Mouse (Mus musculus) lung, adult 18-20 months (tissue): ENCODE results near the gene Tex2.
A peak's percentile ranks its signal among the peaks of the same experiment; 100 is the strongest.

Experiments used
- DNase-seq, 2 experiments: peaks; one replicate each; pipeline ENCODE4 v3.0.0; 2022; ENCODE audit warnings: mixed read lengths in 2 of 2

Gene Tex2

DNA sequence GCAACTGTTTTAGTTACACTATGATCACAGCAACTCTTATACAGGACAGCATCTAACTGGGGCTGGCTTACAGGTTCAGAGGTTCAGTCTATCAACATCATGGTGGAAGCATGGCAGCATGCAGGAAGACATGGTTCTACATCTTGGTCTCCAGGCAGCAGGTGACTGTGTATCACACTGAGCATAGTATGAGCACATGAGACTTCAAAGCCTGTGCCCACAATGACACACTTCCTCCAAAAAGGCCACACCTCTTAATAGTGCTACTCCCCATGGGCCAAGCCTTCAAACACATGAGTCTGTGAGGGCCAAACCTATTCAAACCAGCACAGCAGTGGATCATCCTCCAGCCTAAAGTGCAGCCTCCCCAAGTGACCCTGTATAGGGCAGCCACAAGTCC is 70.8 kb downstream of the Tex2 start:
- DNase-seq = no peak

DNA sequence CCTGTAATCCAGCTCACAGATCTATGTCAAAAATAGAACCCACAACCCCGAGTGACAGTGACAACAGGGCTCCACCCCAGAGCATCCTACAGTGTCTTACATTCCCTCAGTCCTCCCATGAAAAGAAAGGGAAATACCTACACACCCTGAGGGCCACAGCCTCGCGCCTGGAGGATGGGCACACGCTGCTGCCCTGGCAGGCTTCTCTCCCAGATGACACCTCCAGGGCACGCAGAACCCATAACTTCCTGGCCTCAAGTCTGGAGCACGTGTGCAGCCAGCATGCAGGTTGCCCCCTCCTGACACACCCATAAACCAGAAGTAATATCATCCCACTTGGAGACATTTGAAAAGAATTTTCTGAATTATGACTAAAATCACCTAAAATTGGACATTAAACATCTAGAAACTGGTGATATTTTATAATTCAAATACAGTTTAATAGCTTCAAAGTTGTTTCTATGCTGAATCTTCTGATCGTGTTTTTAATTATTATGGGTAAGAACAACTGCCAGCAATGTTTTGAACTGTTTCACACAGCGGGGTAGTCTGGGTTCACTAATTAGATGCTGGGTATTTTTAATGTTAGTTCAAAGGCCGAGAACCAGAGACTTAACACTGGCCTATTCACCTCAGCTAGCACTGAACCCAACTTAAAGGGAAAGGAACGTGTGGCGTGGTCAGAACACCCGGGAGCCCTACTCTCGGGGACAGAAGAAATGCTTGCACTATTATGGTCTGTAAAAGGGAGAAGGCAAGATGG is 72.5 kb downstream of the Tex2 start:
- no peak for DNase-seq

DNA sequence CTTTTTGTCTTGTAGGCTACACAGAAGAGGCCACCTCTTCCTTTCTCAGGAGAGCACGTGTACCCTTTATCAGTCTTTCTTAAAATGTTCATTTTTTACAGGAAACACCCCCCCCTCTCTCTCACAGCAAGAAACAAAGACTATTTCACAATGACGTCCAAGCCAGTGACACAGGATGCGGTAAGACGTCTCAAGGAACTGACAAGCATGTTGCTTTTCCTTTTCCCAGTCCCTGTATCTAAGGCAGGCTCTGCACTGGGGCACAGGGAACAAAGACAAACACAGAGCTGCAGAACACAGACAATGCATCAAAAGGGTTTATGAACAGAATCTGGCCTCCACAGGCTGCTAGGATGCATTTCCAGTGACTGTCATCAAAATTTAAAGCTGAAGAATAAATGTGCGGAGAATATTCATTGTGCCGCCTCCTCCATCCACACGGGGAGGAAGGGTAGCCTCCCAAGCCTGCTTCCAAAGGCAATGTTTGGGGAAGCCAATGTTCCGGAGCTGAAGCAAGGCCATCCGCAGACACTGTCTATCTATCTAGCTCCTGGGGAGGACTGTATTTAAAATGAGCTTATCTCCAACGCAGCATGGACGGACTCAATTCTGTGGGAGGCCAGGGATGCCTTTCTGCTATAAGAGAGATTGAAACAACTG is 76.8 kb downstream of the Tex2 start:
- no peak for DNase-seq

DNA sequence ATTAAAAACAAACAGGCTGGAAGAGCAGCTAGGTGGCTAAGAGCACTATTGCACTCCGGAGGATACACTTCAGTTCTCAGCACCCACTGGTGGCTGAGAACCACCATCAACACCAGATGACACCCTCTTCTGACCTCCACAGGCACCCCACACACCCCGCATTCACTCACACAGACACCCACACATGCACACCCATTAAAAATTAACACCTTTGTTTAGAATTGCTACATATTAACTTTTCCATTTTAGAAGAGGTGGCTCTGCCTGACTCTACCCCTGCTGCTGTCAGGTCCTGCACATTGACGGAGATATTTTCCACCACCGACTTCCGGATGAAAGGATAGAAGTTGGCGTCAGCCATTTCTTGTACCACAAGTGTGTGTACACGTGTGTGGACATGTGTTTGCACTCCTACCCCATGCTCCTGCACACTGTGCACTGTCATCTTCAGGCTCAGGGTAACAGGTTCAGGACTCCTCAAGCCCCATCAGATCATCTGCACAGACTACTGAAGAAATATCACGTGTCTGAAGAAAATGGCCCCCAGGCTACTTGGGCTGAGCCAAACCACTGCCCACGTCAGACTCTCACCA is 77.5 kb downstream of the Tex2 start:
- no peak for DNase-seq

DNA sequence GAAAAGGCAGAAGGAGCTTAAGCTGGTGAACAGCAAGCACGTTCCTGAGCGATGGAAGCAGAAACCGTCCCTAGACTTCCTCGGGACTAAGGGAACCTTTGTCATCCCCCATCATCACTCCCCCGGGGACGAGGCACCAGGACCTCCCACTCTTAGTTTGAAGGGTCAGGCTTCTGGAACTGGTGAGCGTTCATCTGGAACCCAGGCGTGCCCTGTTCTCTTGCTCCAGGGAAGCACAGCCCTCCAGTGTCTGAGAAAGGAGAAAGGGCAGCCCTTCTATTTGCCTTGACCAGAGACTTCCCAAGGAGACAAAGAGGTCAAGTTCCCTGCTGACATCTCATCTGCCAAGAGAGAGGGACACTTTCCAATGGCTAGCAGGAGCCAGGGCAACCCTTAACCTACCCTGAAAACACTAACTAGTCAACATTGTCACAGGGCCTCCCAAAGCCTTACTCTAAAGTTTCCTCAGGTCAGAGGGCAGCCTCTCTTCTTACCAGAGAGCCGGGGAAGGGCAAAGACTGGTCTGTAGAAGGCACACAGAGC is 80.9 kb downstream of the Tex2 start:
- DNase-seq = no peak

DNA sequence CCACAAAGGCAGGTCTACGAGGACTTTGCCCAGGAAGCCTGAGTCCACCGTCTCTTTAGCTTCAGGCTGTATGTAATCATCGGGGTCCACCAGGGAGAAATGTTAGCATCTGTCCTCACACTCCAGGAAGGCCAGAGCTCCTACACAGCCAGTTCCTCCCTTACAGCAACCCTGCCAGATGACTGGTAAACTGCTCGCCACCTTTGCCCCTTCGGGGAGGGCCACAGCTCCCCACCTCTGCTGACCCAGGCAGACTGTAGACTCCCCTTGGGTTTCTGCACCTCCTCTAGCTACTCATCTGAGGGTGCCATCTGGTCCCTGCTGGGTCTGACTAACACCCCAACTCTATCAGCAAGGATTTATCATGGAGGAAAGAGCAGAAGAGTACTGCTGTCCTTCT is 83.4 kb downstream of the Tex2 start:
- DNase-seq = no peak

DNA sequence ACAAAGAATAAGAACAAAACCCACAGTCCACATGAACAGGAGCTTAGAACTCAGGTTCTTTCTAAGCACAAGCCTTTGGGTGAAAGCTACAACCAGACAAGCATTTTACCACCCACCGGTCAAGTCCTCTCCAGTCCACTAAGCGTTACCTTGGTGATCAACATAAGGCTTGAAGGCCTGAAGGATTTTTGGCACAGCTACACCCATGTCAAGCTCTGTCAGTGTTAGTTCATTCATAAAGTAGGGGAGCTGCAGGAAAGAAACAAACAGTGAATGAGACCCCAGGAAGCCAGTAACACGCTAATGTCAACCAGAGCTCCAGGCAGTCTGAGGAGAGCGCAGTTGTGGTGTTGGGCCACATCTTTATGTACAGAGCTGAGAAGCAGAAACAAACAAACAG is 84.1 kb downstream of the Tex2 start:
- DNase-seq = no peak

DNA sequence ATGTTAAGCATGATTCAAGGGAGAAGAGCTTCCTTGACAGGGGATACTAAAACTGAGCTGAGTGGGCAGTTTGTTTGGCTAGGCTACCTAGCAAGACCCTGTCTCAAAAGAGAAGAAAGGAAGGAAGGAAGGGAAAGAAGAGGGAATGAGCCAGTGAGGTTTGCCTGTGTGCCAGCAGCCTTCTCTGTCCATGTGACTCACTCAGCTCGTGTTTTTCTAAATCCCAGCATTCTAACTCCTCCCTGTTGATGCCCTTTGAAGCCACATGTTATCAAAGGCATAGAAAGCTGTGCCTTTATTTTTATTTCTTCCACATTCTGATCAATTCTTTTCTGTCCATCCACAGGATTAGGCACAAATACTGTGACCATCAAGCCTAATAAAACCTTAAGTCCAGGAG is 85.3 kb downstream of the Tex2 start:
- DNase-seq = no peak

DNA sequence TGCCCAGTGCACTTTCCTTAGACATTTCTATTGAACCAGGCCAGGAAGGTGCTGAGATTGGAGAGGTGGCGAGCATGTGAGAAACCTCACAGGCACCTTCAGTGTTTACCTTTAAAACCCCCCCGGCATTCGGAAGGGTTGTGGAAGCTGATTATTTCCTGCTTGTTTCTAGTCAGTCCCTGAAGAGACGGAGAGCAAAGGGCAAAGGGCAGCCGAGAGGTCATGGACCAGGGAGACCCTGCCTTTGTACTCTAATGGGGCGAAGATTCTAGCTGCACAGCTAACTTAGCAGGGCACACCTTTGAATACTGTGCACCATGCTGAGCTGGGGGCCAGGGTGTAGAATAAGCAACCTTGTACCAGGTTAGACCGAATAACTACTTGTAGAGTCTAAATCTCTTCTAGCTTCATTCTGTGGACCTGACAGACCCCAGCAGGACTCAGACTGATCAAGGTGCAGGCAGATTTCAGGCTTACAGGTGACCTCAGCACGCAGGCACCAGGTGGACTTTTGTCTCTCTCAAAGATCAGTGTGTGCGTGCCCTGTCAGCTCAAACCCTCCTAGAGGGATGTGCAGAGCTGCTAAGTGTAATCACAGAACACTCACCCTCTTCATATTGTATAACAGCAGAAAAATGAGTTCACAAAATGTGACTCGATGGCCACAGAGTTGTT is 85.9 kb downstream of the Tex2 start:
- DNase-seq = no peak

DNA sequence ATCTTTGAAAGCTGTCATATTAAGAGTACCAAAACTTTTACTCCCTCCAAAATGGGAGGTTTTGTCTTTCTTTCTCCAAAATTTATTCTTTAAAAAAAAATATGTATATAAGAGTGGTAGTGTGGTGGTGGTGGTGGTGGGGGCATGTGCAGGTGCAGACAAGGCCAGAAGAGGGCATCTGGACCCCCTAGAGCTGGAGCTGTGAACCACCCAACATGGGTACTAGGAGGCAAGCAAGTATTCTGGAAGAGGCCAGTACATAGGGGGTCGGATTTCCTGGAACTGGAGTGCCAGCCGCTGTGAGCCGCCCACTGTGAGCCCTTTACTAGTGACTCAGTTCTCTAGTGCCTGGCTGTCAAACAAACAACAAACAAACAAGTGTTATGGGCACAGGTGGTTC is 90.7 kb downstream of the Tex2 start:
- DNase-seq = no peak

DNA sequence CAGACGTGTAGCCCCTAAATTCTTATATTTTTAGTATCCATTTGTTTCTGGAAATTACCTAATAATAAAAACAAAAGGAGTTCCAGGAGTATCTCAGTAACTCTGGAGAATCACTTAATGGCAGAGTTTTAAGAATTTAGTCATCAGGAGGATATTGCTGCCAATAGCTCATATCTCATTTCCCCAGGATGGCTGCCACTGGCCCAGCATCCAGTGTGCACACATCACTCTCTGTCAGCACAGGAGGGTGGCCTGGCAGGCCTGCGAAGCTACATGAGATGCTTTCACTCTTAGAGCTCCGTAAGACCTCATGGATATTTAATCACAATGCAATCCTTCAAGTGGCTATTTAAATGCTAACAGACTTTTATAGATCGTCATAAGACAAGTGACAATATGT is 91.6 kb downstream of the Tex2 start:
- no peak for DNase-seq

DNA sequence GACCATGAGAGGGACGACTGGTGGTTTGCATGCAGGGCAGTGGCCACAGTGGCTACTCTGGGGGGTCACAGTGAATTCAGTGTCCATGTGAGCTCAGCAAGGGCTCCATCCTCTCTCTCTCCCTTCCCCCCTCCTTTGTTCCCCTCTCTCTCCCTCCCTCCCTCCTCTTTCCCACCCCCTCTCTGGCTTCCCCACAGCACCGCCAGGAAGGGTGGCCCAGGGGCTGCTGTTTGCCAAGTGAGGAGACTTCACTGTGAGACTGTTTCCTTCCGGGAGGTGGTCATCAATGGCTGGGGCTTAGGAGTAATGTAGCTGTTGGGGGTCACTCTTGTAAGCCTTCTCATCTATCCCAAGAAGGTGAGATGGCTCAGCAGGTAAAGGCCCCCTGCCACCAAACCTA is 92.8 kb downstream of the Tex2 start:
- no peak for DNase-seq

DNA sequence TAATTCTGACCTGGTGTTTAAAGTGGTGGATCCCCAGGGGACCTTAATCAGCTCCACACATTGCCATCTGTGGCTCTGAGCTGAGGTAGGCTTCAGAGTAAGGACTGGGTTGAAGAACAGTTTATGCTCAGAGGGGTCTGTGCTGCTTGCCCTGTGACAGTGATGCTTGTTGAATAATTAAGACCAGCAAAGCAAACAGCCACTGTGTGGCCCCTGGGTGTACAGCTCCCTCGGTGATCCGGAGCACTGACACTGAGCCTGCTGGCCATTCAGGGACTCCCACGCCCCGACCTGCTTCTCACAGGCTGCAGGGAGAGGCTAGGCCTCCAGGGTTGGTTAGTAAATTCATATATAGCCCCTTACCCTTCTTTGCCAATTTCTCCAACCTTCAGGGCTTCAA is 93.7 kb downstream of the Tex2 start:
- no peak for DNase-seq

DNA sequence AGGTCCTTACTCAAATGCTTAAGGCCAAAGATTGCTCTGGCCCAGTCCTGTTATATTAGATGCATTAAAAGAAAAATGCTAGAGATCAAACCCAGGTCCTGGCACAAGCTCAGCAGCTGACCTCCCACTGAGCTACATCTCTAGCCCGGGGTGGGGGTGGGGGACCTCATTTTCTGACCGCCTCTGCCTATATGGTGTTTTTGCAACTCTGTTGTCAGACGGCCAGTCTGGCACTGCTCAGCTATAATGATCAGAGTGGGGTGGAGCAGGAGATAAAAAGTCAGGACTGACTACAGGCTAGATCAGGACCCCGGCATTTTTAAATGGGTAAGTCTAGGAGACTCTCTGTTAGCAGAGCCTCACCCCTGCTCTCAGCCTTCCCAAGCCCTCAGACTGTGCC is 94.8 kb downstream of the Tex2 start:
- DNase-seq = no peak

DNA sequence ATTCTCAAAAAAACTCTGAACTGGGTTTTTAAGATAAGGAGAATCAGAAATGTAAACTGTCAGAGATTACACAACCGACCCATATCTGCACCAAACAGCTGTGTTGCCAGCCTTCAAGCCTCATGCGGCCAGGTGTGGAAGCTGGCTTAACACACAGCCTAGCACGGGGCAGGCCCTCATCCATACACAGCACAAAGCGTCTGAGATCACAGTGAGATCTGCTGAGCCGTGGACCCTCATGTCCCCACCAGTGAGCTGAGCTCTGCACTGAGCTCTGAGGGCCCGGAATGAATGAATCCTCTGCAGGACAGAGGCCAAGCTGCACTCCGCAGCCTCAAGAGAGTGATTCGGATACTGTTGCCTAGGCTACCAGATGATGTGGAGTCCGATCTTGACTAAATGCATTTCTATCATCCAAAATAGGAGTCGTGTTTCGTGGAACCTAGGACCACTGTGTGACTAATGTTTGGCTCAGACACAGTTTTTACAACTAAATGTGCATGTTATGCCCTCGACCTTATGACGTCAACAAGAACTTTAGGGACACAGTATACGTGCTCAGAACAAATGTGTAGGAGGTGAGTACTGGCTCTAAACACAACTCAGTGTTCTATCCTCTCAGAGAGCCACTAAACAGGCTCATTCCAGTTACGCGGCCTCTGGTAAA is 98.0 kb downstream of the Tex2 start:
- DNase-seq = no peak

DNA sequence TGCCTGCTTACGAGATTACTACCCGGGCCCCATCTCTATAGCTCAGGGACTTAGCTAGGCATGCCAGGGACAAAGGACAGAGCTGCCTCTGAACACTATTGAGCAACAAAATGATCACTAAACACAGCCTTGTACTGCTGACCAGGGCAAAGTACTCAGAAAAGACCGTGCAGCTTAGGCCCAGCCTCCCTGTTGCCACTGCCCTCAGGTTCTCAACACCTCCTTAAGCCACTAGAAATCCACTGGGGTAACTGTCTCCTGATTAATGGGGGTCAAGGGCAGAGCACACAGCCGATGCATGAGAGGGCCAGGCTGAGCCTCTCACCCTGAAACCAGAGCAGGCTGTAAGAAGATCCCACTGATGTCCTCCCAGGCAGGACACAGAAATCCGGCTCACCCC is 98.8 kb downstream of the Tex2 start:
- no peak for DNase-seq

DNA sequence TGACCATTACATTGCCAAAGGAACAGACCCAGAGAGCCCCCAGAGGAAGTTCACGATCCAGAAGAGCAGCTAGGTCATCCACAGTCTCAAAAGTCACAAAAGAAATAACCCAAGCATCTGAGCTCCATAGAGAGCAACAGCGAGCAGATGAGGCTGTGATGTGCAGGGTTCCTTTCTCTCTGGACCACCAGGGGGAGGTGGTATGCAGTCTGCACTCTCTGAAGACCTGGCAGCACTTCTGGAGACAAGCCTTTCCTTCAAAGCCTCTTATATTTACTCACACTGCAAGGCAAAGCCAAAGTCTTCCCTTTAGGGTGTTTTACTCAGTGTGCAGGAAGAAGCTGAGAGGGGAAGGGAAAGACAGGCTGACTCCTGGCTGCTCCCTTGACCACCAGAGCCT is 100.1 kb downstream of the Tex2 start:
- peak; percentile 42 to 59 for DNase-seq

DNA sequence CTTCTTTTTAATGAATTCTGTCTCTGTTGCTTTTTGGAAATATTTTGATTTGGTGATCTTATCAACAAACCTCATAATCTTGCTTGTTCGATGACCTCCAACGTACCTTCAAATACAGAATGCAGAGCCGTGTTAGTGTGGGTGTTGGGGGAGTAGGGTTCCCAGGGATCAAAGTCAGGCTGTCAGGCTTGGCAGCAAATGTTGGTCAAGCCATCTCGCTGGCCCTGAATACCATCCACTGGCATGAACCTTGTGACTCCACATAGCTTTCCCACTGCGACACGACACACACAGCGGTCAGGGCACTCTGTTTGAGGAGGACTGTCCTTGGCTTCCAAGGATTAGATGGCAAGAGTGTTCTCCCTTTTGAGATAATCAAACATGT is 101.2 kb downstream of the Tex2 start:
- no peak for DNase-seq

DNA sequence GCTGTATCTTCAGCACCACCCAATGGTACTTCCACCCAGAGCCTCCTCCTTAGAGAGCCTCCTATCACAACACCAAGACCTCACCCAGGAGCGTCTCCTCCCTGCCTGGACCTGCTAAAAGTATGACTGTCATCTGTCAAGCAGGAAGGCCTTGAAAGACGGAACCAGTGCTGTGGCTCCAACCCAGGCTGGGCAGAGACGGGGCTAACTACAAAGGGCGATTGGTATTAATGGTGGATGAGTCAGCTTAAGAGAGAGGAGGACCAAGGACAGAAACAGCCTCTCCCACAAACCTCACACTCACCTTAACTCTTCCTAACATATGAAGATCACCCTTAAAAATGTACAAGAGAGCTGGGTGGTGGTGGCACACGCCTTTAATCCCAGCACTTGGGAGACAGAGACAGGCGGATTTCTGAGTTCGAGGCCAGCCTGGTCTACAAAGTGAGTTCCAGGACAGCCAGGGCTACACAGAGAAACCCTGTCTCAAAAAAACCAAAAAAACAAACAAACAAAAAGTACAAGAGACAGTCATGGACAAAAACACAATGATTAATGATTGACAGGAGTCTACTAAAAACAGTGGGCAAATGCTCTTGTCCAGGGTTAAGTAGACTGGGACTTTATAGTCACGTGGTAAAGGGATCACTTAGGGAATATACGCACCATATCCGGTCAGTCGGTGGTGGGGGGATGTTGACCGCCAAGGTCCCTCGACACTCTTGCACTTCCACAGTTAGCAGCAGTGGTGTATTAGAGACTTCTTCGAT is 101.8 kb downstream of the Tex2 start:
- no peak for DNase-seq

DNA sequence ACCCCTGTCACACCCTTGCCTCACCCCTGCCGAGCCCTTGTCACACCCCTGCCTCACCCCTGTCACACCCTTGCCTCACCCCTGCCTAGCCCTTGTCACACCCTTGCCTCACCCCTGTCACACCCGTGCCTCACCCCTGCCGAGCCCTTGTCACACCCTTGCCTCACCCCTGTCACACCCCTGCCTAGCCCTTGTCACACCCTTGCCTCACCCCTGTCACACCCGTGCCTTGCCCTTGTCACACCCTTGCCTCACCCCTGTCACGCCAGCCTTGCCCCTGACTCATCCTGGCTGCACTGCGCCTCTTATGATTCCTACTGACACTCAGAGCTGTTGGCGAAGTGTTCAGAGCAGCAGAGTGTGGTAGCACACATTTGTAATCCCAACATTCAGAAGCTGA is 105.6 kb downstream of the Tex2 start:
- no peak for DNase-seq

DNA sequence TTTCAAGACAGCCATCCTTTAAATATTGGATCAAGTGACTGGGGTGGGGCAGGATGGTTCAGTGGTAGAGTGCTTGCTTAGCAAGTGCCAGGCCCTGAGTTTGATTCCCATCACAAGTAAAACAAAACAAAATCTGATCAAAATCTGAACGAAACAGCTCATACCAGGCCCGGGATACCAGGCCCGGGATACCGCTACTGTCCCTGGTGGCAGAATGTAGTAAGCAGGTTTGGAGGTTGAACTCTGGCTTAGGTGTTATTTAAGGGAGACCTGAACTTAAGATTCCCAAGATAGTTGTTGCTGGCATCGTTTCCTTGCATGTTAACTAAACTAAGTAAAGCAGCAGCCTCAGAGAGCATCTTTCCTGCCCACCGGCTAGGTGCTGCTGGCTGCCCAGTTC is 107.0 kb downstream of the Tex2 start:
- DNase-seq = no peak

DNA sequence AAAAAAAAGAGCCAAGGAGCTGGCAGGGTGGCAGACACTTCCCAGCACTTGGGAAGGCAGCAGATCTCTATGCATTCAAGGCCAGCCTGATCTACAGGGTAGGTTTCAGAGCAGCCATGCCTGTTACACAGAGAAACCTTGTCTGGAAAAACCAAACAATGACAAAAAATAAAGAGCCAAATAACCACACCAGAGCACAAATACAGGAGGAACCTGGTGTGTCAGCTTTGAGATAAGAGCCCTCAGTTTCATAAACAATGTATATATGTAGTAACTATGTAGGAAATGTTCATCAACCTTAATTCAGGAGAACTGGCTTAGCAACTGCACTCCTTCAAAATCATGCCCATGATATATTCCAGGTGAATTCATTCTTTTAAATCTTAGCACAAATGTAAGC is 109.1 kb downstream of the Tex2 start:
- no peak for DNase-seq

DNA sequence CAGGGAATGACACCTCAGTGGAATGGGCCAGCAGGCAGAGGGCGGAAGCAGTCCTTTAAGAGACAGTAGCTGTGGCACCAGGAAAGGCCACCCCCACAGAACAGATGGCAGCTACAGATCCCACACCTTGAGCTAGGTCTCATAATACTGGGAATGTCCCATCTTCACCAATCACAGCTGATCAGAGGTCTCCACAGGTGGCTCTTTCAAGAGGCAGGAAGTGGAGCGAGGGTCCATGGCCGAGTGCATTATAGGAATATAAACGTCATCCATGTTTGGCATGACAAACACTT is 109.9 kb downstream of the Tex2 start:
- DNase-seq = no peak
